Mouse (Mus musculus): Measurements from ENCODE around the gene Slc28a2.
"Not testable (repeated sequence)": the region's sequence is repeated elsewhere in the genome, so short reads cannot be mapped to it uniquely, and the experiment has no call there.

Gene Slc28a2

GRCm38 (mm10) chr2:122426200-122426599 is at the start of gene Slc28a2:
Slc28a2 (plus strand) TSS chr2:122426477.
- not testable (repeated sequence) for DNase-seq (ENCODE audit: inconsistent ontology term)

DNA sequence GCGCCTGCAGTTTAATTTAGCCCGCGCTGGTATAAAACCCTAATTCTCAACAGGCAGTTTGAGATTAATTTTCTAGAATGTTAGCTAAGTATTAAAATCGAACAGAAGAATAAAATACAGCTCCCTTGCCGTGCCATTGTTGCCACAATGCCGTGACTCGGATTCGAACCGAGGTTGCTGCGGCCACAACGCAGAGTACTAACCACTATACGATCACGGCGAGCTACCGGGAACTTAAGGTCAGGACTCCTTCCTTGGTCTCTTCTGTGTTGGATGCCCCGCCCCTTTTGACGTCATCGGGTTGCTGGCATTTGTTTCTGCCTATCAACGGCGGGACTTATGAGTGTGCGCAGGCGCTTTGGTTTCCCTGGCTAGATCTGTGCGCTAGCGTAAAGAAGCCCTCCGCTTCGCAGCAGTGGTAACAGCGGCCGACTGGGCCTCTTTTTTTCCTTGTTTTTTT is 49.0 kb upstream of the Slc28a2 start:
- peak; percentile 95 for DNase-seq (ENCODE audit: inconsistent ontology term)

GRCm38 (mm10) chr2:122377751-122378246 is 48.5 kb upstream of the Slc28a2 start:
- DNase-seq (ENCODE audit: inconsistent ontology term): peak; percentile 82

DNA sequence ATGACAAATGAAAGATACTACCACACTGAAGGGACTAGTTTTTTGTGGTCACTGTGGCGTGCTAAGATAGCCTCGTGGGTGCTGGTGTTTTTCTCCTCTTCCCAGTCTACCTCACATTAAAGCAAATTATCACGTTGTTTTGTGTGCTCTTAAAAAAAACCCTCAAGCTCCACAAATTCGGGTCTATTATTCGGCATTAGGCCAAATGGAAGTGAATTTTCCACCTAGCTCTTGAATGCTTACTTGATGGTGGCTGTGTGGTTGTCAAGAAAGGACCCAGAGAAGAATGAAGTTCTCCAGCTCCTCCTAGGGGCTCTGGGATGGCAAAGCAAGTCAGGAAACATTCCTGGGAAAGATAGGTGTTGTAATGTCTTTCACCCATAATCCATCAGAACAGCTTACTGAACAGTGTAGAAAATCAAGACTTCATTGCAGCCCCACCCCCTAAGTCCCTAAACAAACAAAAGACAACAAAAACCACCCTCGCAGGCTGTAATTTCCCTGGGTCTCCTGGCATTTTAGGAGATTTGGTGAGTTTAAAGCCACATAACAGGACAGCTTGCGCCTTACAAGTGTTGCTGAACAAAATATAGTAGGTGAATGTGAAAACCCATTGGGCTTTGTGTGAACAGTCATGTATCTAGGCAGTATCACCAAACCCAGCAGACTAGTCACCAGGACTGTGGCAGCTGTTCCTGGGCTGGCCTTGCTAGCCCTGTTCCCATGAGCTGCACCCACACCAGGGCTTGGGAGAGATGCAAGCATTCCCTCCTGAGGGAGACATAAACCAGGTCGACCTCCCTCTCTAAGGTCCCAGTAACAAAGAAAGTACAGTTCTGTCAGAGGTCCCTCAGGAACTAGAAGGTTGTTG is 47.6 kb upstream of the Slc28a2 start:
- DNase-seq (ENCODE audit: inconsistent ontology term): peak; percentile 73

DNA sequence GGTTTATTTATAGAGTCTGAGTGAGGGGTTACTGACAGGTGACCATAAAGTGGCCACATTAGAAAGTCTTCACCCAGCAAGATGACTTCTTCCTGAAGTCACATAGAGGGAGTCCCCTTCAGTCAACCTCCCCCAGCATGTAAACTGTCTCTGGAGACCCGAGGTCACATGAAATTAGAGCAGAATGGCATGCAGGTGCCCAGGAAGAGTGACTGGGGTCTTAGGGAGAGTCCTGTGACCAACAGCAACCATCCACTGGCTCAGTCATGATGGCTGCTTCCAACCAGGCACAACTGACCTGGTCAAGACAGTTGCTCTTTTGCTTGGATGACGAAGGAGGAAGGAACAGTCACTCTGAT is 47.0 kb upstream of the Slc28a2 start:
- no peak for DNase-seq (ENCODE audit: inconsistent ontology term)

DNA sequence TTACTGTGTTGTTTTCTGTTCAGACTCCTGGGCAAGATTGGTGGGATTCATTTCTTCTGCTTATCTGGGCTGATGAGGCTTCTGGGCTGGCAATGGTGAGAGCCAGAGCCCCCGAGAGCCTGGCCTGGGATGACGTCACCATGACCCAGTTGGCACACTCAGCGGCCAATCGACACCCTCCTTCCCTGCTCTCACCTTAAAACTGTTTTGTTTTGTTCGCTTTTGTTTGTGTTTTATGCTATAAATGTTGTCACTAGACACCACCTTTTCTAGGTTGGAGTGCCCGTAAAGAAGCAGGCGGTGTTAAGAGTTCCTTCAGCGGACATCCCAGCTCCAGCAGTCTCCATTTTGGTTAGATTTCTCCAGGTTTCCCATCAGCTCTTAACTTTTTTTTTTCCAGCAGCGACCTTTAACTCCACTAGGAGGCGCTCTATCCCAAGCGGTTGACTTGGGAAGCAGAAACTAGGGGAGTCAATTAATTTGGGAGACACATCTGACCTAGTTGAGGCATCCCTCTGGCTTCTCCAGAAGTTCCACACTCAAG is 45.4 kb upstream of the Slc28a2 start:
- DNase-seq (ENCODE audit: inconsistent ontology term): peak; percentile 73

DNA sequence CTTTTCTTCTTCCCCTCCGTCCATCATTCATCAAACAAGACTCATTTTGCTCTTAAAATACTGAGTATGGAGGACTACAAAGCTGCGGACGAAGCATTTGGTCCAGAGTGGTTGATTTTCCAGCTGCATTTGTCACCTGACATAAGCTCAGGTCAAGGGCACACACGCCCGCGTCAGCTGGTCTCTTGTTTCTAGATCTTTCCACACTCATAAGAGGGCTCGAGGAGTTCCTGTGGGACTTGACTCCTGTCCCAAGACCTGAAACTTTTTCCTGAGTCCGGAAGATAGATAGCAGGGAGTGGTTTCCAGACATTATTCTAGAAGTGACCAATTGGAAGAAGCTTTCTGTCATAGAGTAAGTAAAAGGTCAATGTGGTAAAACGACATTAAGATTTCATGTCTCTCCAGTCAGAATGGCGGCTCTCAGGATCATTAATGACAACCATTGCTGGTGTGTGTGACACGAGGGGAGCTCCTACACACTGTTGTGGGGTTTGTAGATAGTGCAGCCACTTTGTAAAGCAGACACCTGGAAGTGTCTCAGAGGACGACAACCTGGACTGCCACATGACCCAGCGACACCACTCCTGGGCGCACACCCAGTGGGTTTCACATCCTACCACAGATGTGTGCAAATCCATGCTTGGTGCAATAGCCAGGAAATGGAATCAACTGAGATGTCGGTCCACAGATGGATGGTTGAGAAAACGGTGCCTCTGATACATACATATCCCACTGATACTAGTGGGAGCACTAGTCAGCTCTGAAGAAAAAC is 44.8 kb upstream of the Slc28a2 start:
- no peak for DNase-seq (ENCODE audit: inconsistent ontology term)

- no peak for DNase-seq (ENCODE audit: inconsistent ontology term)
Observed at GRCm38 (mm10) chr2:122382121-122382520, 44.2 kb upstream of the Slc28a2 start.

- no peak for DNase-seq (ENCODE audit: inconsistent ontology term)
Observed at GRCm38 (mm10) chr2:122385095-122385494, 41.2 kb upstream of the Slc28a2 start.

DNA sequence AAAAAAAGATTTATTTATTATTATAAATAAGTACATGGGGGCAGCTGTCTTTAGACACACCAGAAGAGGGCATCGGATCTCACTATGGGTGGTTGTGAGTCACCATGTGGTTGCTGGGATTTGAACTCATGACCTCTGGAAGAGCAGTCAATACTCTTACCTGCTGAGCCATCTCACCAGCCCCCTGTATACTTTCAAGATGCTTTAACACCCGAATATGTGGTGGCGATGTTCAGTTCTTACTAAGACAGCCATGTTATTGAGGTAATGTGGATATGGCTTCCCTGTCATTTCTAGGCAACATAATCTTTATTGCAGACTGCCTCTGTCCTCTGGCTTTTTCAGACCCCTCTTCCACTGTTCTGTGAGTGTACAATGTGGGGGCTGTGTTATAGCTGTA is 39.1 kb upstream of the Slc28a2 start:
- not testable (repeated sequence) for DNase-seq (ENCODE audit: inconsistent ontology term)

- peak; percentile 32 for DNase-seq (ENCODE audit: inconsistent ontology term)
Observed at GRCm38 (mm10) chr2:122396150-122396549, 30.1 kb upstream of the Slc28a2 start.

DNA sequence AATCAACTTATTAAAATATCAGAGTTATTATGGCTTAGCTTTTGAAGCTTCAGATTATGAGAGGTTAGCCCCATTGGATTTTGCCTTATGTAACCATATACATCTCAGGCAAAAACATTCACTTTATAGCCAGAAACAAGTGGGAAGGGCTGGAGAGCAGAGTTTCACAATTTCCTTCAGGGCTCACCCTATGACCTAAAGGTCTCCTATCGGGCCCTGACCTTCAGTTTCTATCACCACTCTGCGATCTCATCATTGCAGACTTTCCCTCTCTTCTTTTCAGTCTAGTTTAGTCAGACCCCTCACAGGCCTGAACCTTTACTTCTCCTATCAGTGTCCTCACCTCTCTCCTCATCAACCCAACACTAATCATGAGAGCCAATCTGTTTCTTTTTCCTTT is 18.7 kb upstream of the Slc28a2 start:
- DNase-seq (ENCODE audit: inconsistent ontology term): no peak

GRCm38 (mm10) chr2:122408928-122409327 is 17.3 kb upstream of the Slc28a2 start:
- DNase-seq (ENCODE audit: inconsistent ontology term): no peak

- not testable (repeated sequence) for DNase-seq (ENCODE audit: inconsistent ontology term)
Observed at GRCm38 (mm10) chr2:122426645-122427044, 368 bp downstream of the Slc28a2 start.

DNA sequence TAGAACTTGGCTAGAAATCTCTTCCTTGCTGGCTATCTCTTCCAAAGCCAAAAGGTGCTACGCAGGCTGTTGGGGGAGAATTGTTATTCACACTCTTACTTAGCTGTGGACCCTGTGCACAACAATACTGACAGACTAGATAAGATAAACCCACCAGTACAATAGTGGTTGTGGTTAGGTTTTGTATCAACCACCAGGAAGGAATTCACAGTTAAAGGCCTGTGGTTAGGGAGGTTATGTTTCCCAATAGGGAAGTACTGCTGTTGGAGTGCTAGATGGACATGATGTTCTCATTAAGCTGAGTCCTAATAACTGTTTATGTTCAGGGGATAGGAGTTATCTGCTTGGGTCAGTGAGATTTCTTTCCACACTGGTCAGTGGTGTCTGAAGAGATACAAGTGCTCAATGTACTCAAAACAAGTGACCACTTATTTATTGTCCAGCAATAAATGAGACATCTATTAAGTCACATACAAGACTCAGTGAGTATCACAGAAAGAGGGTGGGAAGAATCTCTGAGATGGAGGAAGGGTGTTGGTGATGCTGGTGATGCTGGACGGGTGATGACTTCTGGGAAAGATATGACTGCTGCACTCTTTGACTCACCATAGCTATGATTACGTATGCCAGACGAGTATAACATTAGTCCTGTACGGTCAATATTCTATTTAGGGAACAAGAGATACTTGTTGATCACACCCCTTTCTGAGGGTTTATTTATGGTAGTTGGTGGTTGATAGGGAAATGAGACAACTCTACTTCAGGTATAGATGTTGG is 12.6 kb downstream of the Slc28a2 start:
- DNase-seq (ENCODE audit: inconsistent ontology term): not testable (repeated sequence)

GRCm38 (mm10) chr2:122440521-122440920 is 14.2 kb downstream of the Slc28a2 start:
- not testable (repeated sequence) for DNase-seq (ENCODE audit: inconsistent ontology term)

DNA sequence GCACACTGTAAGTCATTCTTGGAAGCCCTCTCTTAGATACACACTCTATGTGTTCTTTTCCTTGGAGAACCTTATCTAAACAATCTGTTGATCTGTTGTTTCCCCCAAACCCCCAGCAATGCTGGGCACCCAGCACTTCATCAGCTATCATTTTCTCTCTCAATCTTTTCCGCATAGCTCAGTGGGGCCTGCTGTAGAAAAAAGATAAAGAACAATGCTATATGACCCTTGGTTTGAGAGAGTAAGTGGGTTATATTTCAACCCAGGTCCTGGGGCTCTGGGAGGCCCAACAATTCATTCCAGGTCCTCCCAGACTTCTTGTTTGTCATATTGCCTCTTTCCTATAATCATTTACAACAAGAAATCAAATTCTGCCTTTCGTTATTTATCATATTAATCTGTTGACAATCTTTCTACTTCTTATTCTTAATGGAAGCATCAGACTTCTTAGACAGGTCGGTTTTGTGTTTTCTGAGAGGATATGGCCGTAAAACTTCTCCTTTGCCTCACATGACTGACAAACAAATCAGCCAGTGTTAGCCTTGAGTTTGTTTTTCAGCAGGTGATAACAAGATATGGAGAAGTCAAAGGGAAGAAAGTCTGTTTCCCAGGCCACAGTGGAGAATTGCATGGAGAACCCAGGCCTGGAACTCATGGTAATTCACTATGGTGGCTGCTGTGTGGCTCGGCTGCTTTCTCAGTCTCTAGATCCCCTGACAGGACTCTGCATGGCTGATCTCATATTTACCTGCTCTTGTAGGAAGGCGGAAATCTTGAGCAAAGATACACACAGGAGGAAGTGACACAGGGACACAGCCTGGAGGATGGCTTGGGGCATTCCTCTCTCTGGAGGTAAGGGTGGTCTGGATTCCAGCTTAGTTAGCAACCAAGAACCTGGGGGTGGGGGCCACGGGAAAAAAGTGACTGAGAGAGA is 15.0 kb downstream of the Slc28a2 start:
- no peak for DNase-seq (ENCODE audit: inconsistent ontology term)

DNA sequence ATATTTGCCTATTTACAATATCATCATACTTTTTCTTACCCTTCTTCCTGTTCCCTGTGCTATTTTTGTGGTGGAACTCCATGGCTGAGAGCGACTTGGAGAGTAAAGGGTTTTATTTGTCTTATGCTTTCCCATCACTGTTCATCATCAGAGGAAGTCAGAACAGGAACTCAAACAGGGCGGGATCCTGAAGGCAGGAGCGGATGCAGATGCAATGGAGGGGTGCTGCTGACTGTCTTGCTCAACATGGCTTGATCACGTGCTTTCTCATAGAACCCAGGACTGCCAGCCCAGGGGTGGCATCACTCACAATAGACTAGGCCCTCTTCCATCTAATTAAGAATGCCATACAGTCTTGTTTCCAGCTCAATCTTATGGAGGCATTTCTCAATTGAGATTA is 24.1 kb downstream of the Slc28a2 start:
- DNase-seq (ENCODE audit: inconsistent ontology term): no peak

- DNase-seq (ENCODE audit: inconsistent ontology term): no peak
Observed at GRCm38 (mm10) chr2:122452426-122452825, 26.1 kb downstream of the Slc28a2 start.

- DNase-seq (ENCODE audit: inconsistent ontology term): no peak
Observed at GRCm38 (mm10) chr2:122466901-122467300, 40.6 kb downstream of the Slc28a2 start.
